ENCODE assay signal across 17 mouse cellular contexts in the genomic region with DNA sequence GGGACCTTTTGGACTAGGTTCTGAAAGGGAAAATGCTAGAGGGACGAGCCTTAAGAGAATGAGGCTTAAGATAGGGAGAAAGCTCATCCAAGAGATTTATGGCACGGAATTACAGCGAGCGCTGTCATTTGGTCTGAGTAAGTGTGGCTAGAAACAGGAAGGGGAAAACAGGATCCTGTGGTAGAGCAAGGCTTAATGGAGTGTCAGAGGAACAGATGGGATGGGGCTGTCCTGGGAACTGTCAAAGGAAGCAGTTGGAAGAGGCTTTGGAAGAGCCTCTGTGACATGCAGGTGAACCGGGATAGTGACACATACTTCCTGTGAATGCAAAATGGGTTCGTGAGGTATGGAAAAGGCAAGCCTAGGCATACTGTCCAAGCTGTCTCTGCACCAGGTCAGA. TPM values are rescaled to one million over a fixed set of nuclear protein-coding genes. Genes with fewer than 3 reads are reported as not detected.
"Had no signal": no experiment of that assay in that cellular context is flagged by ENCODE, and none has a peak within 500 bp of the region (broad histone marks: within the 10 kb centered on the region; RNA-seq: fewer than 3 reads in every experiment).

No protein-coding gene starts in this region.

- H3K27me3 ChIP-seq: liver, embryonic 13.5 days; neural tube, embryonic 15.5 days; stomach, embryonic 15.5 days had no signal

- H3K4me3 ChIP-seq: left cerebral cortex, adult 2 months; liver, embryonic 13.5 days; lung, embryonic 15.5 days; midbrain, embryonic 13.5 days; neural tube, embryonic 15.5 days; stomach, embryonic 15.5 days had no signal

- H3K27ac ChIP-seq: left cerebral cortex, adult 2 months; liver, embryonic 13.5 days; lung, embryonic 15.5 days; macrophage; midbrain, embryonic 13.5 days; neural tube, embryonic 15.5 days; stomach, embryonic 15.5 days had no signal

- ATAC-seq: liver, postnatal 0 days; midbrain, embryonic 13.5 days had no signal

- H3K36me3 ChIP-seq: liver, embryonic 13.5 days; lung, embryonic 15.5 days; midbrain, embryonic 13.5 days; neural tube, embryonic 15.5 days; stomach, embryonic 15.5 days had no signal

- DNase-seq: kidney, adult 2 months; kidney, postnatal 25 days; liver; liver, embryonic 13.5 days; liver, postnatal 0 days; lung, postnatal 14 days; spleen, adult 18-20 months; thymus, postnatal 4 days had no signal

- H3K9ac ChIP-seq: liver, embryonic 13.5 days; liver, postnatal 0 days; lung, embryonic 15.5 days; midbrain, embryonic 13.5 days; neural tube, embryonic 15.5 days; stomach, embryonic 15.5 days had no signal

- H3K4me1 ChIP-seq: liver, embryonic 13.5 days; lung, embryonic 15.5 days; midbrain, embryonic 13.5 days; neural tube, embryonic 15.5 days; stomach, embryonic 15.5 days had no signal

- H3K4me2 ChIP-seq: liver, embryonic 13.5 days; lung, embryonic 15.5 days; midbrain, embryonic 13.5 days; neural tube, embryonic 15.5 days; stomach, embryonic 15.5 days had no signal

- H3K9me3 ChIP-seq: liver, embryonic 13.5 days; lung, embryonic 15.5 days; midbrain, embryonic 13.5 days; neural tube, embryonic 15.5 days; stomach, embryonic 15.5 days had no signal

RNA-seq across cellular contexts. Expression of gene Nkx3-2, which starts 11.4 kb away (rescaled TPM):
- total RNA-seq: layer of hippocampus, postnatal 25 days; left cerebral cortex, adult 2 months; left cerebral cortex, postnatal 14 days; midbrain, postnatal 0 days had no signal
- polyA plus RNA-seq: kidney, adult 2 months; liver, embryonic 13.5 days; liver, postnatal 0 days; lung, embryonic 15.5 days; macrophage; midbrain, embryonic 13.5 days; midbrain, postnatal 0 days had no signal
